Mouse (Mus musculus): ENCODE results near the gene Olfr678.

GRCm38 (mm10) chr7:105116536-105116935 is 52.3 kb downstream of the Olfr678 start, which contains the start of gene Olfr681:
- no peak for TF ChIP-seq CTCF (IDR thresholded peaks at IDR 0.05; ENCODE audit: borderline replicate concordance, control insufficient read depth, extremely low read depth, insufficient read depth, low read length, poor library complexity)
- no peak for TF ChIP-seq POLR2A (IDR thresholded peaks at IDR 0.05; ENCODE audit: control insufficient read depth, extremely low read depth, insufficient read depth, low read length, poor library complexity)

Data from thymus, adult 2 months (tissue).